Comparison of ENCODE assay signal across 9 mouse cellular contexts in genomic region chr16:20589366-20589938, GRCm38 (mm10). TPM values are rescaled to one million over a fixed set of nuclear protein-coding genes. Genes with fewer than 3 reads are reported as not detected.
DNase-seq lines count a peak whose midpoint lies in the region; ATAC-seq and TF ChIP-seq lines count a peak whose summit lies in the region.
"Had no signal": no experiment of that assay in that cellular context is flagged by ENCODE, and none has a peak within 500 bp of the region (broad histone marks: within the 10 kb centered on the region; RNA-seq: fewer than 3 reads in every experiment).

Vwa5b2 (plus strand) TSS chr16:20589471.

- H3K9me3 ChIP-seq in heart, embryonic 10.5 days = no peaks in the 10 kb centered on the region
- H3K9me3 ChIP-seq in CH12.LX (replicated peaks; ENCODE audit: low read length) = peaks cover 7% of the 10 kb centered on the region
- no peaks in the 10 kb centered on the region for H3K9me3 ChIP-seq in embryonic facial prominence, embryonic 14.5 days (ENCODE audit: control insufficient read depth, low read length)

- intact Hi-C loops in heart, postnatal 36 days (cut with DNase I) = no loop called here

- dilution Hi-C loops in CH12.LX (cut with MboI; ENCODE audit: extremely low pct_ligation_motif_present, extremely low pct_unique_long_range_greater_than_20kb, low sequenced_read_pairs) = no loop called here

- no peaks in the 10 kb centered on the region for H3K36me3 ChIP-seq in heart, embryonic 10.5 days
- no peaks in the 10 kb centered on the region for H3K36me3 ChIP-seq in CH12.LX (replicated peaks in 1 of 2; ENCODE audit: control insufficient read depth in 1 of 2, insufficient read depth in 1 of 2, low read length in 1 of 2)
- no peaks in the 10 kb centered on the region for H3K36me3 ChIP-seq in embryonic facial prominence, embryonic 14.5 days (ENCODE audit: control insufficient read depth, insufficient read depth, low read length)
- no peaks in the 10 kb centered on the region for H3K36me3 ChIP-seq in myocyte (ENCODE audit: control insufficient read depth, insufficient read depth)

- in situ Hi-C loops in CH12.LX (cut with MboI; ENCODE audit: low pct_ligation_motif_present, low pct_unique_long_range_greater_than_20kb, low sequenced_read_pairs) = no loop called here

- WGBS in heart, embryonic 10.5 days = under 1% methylated on average over 24 of the region's 24 CpGs
- under 1% methylated on average over 22 of the region's 24 CpGs for WGBS in embryonic facial prominence, embryonic 14.5 days

- no peak for TF ChIP-seq POLR2A in CH12.LX (IDR thresholded peaks at IDR 0.05; ENCODE audit: low read depth, low read length)
- TF ChIP-seq POLR2A in myocyte (IDR thresholded peaks at IDR 0.05; ENCODE audit: insufficient read length, low read depth) = no peak

- H3K4me1 ChIP-seq in heart, embryonic 10.5 days = peaks cover 24% of the 10 kb centered on the region
- H3K4me1 ChIP-seq in CH12.LX (ENCODE audit: control insufficient read depth in 1 of 2, insufficient read depth in 2 of 2) = peaks cover 0 to 11% of the 10 kb centered on the region in 2 experiments; a peak in 2 of 4 replicates
- no peaks in the 10 kb centered on the region for H3K4me1 ChIP-seq in embryonic facial prominence, embryonic 14.5 days (ENCODE audit: control insufficient read depth, insufficient read depth, low read length)

- ATAC-seq in embryonic facial prominence, embryonic 14.5 days (ENCODE audit: low read depth) = peak; percentile 63

- H3K27ac ChIP-seq in heart, embryonic 10.5 days = no peak within 1 kb of the TSS; the same call in 1 of the 2 replicates
- no peak within 1 kb of the TSS for H3K27ac ChIP-seq in CH12.LX (ENCODE audit: insufficient read depth, low read depth)
- no peak within 1 kb of the TSS for H3K27ac ChIP-seq in embryonic facial prominence, embryonic 14.5 days (replicated peaks; ENCODE audit: low read depth, low read length)
- H3K27ac ChIP-seq: macrophage had no signal

- H3K79me2 ChIP-seq in CH12.LX (replicated peaks; ENCODE audit: control insufficient read depth, extremely low read depth, insufficient read depth, poor library complexity, severe bottlenecking) (no peaks in the 10 kb centered on the region), myocyte (ENCODE audit: control insufficient read depth, insufficient read depth) (no peaks in the 10 kb centered on the region)

- peak within 1 kb of the TSS; percentile 69 for H3K4me3 ChIP-seq in heart, embryonic 10.5 days
- H3K4me3 ChIP-seq in CH12.LX (replicated peaks in 1 of 3; ENCODE audit: low read depth in 2 of 3, low read length in 2 of 3, poor library complexity in 1 of 3) = peak within 1 kb of the TSS in 1 of 3 experiments; percentile 25
- H3K4me3 ChIP-seq in embryonic facial prominence, embryonic 14.5 days (ENCODE audit: low read depth, low read length) = peak within 1 kb of the TSS; percentile 54
- H3K4me3 ChIP-seq in myocyte = no peak within 1 kb of the TSS

- no peak for DNase-seq in heart, embryonic 10.5 days (ENCODE audit: low spot score)
- DNase-seq in heart, postnatal 36 days = no peak
- no peak for DNase-seq in CH12.LX (ENCODE audit: extremely low read depth)
- DNase-seq in embryonic facial prominence, embryonic 14.5 days (ENCODE audit: low spot score) = peak; percentile 25
- DNase-seq in layer of hippocampus, postnatal 36 days = peak in 1 of 2 experiments; percentile 24
- no peak for DNase-seq in urinary bladder, postnatal 36 days (ENCODE audit: low spot score in 2 of 2)
- no peak for DNase-seq in ovary, adult 18-20 months (ENCODE audit: low spot score)

- H3K9ac ChIP-seq in CH12.LX (ENCODE audit: insufficient read depth, low read depth) = no peak within 1 kb of the TSS
- peak within 1 kb of the TSS; percentile 56 for H3K9ac ChIP-seq in embryonic facial prominence, embryonic 14.5 days (ENCODE audit: low read depth, low read length)

- peaks cover 69% of the 10 kb centered on the region for H3K27me3 ChIP-seq in heart, embryonic 10.5 days (ENCODE audit: insufficient read depth, poor library complexity, severe bottlenecking)
- H3K27me3 ChIP-seq in CH12.LX (replicated peaks) = peaks cover 63% of the 10 kb centered on the region
- peaks cover 62% of the 10 kb centered on the region for H3K27me3 ChIP-seq in embryonic facial prominence, embryonic 14.5 days (replicated peaks; ENCODE audit: control insufficient read depth, insufficient read depth, low read length)
- peaks cover 40% of the 10 kb centered on the region for H3K27me3 ChIP-seq in myocyte (ENCODE audit: control insufficient read depth, insufficient read depth, insufficient read length)

- H3K4me2 ChIP-seq in CH12.LX (ENCODE audit: insufficient read depth, low read depth, poor library complexity, severe bottlenecking) = peak within 1 kb of the TSS; percentile 73
- peak within 1 kb of the TSS; percentile 79 for H3K4me2 ChIP-seq in embryonic facial prominence, embryonic 14.5 days (ENCODE audit: low read depth, low read length)
- peak within 1 kb of the TSS; percentile 56 for H3K4me2 ChIP-seq in myocyte (ENCODE audit: low read depth)

- TF ChIP-seq EP300 in CH12.LX (IDR thresholded peaks at IDR 0.05; ENCODE audit: low read length) = no peak

- no peak for TF ChIP-seq CTCF in CH12.LX (conservative IDR thresholded peaks at IDR 0.05 in 1 of 2, IDR thresholded peaks at IDR 0.05 in 1 of 2; ENCODE audit: low read depth in 2 of 2, low read length in 2 of 2)

- H3ac ChIP-seq in myocyte (ENCODE audit: control insufficient read depth, insufficient read length) = no peak within 1 kb of the TSS

- no peak for TF ChIP-seq RAD21 in CH12.LX (IDR thresholded peaks at IDR 0.05; ENCODE audit: low read depth, low read length)

TF ChIP-seq in CH12.LX, 34 proteins besides CTCF, POLR2A, EP300 and RAD21:
- TF ChIP-seq BHLHE40 (IDR thresholded peaks at IDR 0.05; ENCODE audit: low read depth, low read length) (no peak), JUND (conservative IDR thresholded peaks at IDR 0.05; ENCODE audit: low read depth, low read length) (no peak), ETS1 (conservative IDR thresholded peaks at IDR 0.05; ENCODE audit: low read depth, low read length) (no peak), POLR2AphosphoS2 (IDR thresholded peaks at IDR 0.05; ENCODE audit: low read depth, low read length) (no peak), TCF12 (IDR thresholded peaks at IDR 0.05; ENCODE audit: low read depth, low read length) (no peak), IRF4 (IDR thresholded peaks at IDR 0.05; ENCODE audit: low read depth, low read length) (no peak), UBTF (IDR thresholded peaks at IDR 0.05; ENCODE audit: low read depth, low read length) (no peak), MYC (IDR thresholded peaks at IDR 0.05; ENCODE audit: low read depth, low read length) (no peak), HCFC1 (IDR thresholded peaks at IDR 0.05; ENCODE audit: low read depth, low read length) (no peak), MAFK (IDR thresholded peaks at IDR 0.05; ENCODE audit: insufficient replicate concordance, low read length) (no peak), GABPA (IDR thresholded peaks at IDR 0.05; ENCODE audit: insufficient replicate concordance, low read depth, low read length) (no peak), RCOR1 (conservative IDR thresholded peaks at IDR 0.05; ENCODE audit: low read depth, low read length) (no peak), SMC3 (IDR thresholded peaks at IDR 0.05; ENCODE audit: low read depth, low read length) (no peak), ZMIZ1 (IDR thresholded peaks at IDR 0.05; ENCODE audit: low read depth, low read length) (no peak), MAZ (IDR thresholded peaks at IDR 0.05; ENCODE audit: low read depth, low read length) (no peak), ELF1 (IDR thresholded peaks at IDR 0.05; ENCODE audit: low read depth, low read length) (no peak), TBP (conservative IDR thresholded peaks at IDR 0.05; ENCODE audit: low read depth, low read length) (no peak)

TF ChIP-seq in myocyte, 11 proteins besides CTCF, POLR2A, EP300 and RAD21:
- TF ChIP-seq POLR2AphosphoS2 (IDR thresholded peaks at IDR 0.05; ENCODE audit: insufficient read length, low read depth) = no peak
- no peak for TF ChIP-seq MYOG (IDR thresholded peaks at IDR 0.05; ENCODE audit: control insufficient read depth in 1 of 3, insufficient read depth in 1 of 3, insufficient read length in 2 of 3, low read depth in 2 of 3)
- TF ChIP-seq TCF3 (IDR thresholded peaks at IDR 0.05; ENCODE audit: insufficient read length, low read depth) = no peak
- TF ChIP-seq CEBPB (IDR thresholded peaks at IDR 0.05; ENCODE audit: insufficient read depth, poor library complexity, severe bottlenecking) = no peak
- no peak for TF ChIP-seq MYOD1 (IDR thresholded peaks at IDR 0.05; ENCODE audit: control insufficient read depth in 1 of 3, insufficient read length in 2 of 3, low read depth in 2 of 3)
- no peak for TF ChIP-seq USF1 (IDR thresholded peaks at IDR 0.05; ENCODE audit: low read depth)
- no peak for TF ChIP-seq TCF12 (IDR thresholded peaks at IDR 0.05; ENCODE audit: insufficient read depth, poor library complexity, severe bottlenecking)
- TF ChIP-seq SRF (IDR thresholded peaks at IDR 0.05; ENCODE audit: control insufficient read depth, insufficient read length, low read depth) = no peak
- TF ChIP-seq E2F4 (IDR thresholded peaks at IDR 0.05; ENCODE audit: insufficient read depth) = no peak
- TF ChIP-seq MAX (IDR thresholded peaks at IDR 0.05; ENCODE audit: low read depth) = no peak
- no peak for TF ChIP-seq REST (IDR thresholded peaks at IDR 0.05; ENCODE audit: insufficient read depth, insufficient read length)

RNA-seq across cellular contexts. Expression of gene Vwa5b2, which starts in this region (rescaled TPM):
- 0.21 and 0.57 TPM in 2 replicates for polyA plus RNA-seq in heart, embryonic 10.5 days (2016; fragmentation: Nextera tagmentation; extraction: Ambion mirVana)
- under 1 TPM in 1 of 2 experiments, not detected in 1; 0.05 TPM for total RNA-seq in heart, postnatal 36 days (2021)
- total RNA-seq in CH12.LX (2012; rRNA removed) (not detected in 2 replicates), CH12.LX (2014; rRNA removed) (not detected in 2 replicates)
- polyA plus RNA-seq in CH12.LX (2012; ENCODE audit: insufficient read length, low read depth) (0.27 and 0.29 TPM in 2 replicates), myocyte (2012; fragmentation: generic; extraction: Trizol) (0.04 TPM)
- 2.2 and 3.1 TPM in 2 replicates for polyA plus RNA-seq in embryonic facial prominence, embryonic 14.5 days (2014; fragmentation: Nextera tagmentation; extraction: Ambion mirVana)
- 10 to 100 TPM; 21.8 to 23.4 TPM for total RNA-seq in layer of hippocampus, postnatal 36 days (2021)
- polyA plus RNA-seq: macrophage had no signal

Comparison
In these comparisons a context has a peak if more than half of its experiments do, and no peak if none do; other contexts are left out.
1. RNA of gene Vwa5b2 (total RNA-seq): 21.8 to 23.4 TPM in layer of hippocampus, postnatal 36 days; 0.05 TPM in heart, postnatal 36 days and not detected in CH12.LX; every median in the first group is over 10 times any median in the second.
2. Peak in every context shown above with its lines, with median percentiles within 50 percentile points of each other: H3K4me2 ChIP-seq.